Mouse (Mus musculus) heart, adult 9 months (tissue): Measurements from ENCODE around the gene Phip.

Source experiments
- DNase-seq, 2 experiments: peaks; one replicate each; pipeline ENCODE4 v3.0.0; 2022; ENCODE audit warnings: low spot score in 2 of 2

The Phip gene

GRCm38 (mm10) chr9:82975342-82976215, at the start of gene Phip:
Phip (minus strand) TSS chr9:82975516.
- DNase-seq = peak; percentile 93 to 94

DNA sequence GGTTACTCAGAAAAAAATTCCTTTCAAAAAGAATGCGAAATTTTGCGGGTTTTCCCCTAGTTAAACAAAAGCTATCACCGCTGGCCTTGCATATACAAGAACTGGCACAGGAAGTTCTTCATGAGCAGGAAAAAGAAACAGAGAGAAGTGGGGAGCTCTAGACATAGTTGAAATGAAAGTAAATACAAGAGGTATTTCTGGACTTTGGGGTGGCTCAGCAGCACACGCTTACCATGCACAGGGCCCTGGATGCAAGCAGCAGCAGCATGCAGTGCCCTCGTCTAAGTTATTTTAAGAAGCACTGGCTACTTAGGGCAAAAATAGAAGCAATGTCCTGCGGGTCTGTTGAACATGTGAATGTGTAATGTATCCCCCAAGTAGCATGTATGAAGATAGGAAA, 48.4 kb upstream of the Phip start:
- peak; percentile 14 to 26 for DNase-seq

DNA sequence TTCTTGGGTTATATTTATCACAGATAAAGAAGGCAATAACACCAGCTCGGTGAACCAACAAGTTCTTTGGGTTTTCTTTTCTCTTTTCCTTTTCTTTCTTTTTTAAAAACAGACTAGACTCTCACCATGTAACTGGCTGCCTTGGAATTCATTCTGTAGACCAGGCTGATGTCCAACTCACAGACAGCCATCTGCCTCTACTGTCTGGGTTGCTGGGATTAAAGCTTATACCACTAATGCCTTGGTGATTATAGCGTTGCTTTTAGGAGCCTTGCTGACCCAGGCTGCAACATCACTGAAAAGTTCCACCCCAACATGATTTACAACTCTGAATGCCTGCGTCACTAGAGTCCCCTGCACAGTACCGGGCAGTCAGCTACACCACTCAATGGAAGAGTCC, 39.2 kb upstream of the Phip start:
- no peak for DNase-seq

DNA sequence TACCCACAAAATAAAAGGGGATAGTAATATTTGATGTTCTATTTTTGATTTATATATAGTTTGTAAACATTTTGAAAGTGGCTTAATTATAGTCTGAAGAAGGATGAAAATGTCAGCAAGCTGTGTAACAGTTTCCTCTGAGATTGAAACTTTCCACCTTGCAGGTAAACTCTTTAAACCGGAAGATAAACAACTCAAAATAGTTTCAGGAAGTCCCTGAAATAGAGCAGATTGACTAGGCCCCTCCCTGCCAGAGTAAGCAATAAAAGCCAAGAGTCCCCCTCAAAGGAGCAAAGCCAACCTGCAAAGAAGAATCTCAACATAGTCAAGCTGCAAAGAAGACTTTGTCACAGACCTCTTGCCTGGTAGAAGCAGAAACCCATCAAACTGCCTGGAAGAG, 33.0 kb upstream of the Phip start:
- no peak for DNase-seq

DNA sequence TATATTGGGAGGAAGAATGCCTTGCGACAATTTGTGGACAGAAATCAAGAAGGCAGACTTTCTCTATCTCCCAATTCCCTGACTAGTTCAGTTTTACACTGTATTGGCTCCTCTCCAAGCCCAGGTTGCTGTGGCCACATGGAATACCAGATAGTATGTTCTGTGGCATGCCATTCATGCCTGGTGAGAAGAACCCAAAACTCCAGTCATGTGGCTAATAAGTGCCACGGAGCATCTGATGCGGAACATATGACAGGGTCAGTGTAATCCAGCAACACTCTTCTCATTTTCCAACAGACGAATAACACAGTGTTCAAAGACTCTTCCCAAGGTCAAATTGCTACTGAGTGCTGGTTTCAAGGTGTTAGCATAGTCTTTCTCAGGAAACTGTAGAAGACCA, 26.0 kb upstream of the Phip start:
- DNase-seq = no peak

GRCm38 (mm10) chr9:82997765-82998500, 22.6 kb upstream of the Phip start:
- no peak for DNase-seq

- DNase-seq = no peak
Measured at GRCm38 (mm10) chr9:82976936-82977335, 1.6 kb upstream of the Phip start.

DNA sequence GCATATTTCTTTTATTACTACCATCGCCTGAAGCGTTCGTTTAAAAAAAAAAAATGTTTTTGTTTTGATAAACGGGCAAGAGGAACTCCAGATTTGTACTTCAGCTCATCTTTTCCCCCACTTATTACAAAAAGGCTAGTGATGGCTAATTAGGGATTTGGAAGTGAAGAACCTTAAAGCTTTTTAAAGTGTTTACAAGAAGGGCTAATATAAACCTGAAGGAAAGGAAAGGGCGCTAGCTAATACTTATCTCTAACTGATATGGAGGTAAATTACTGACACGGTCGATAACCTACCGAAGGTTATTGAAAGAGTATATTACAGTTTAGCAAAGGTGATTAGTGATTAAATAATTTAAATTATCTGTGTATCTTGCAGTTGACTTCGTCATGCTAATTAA, 903 bp upstream of the Phip start:
- DNase-seq = no peak

GRCm38 (mm10) chr9:82974962-82975341, 364 bp downstream of the Phip start:
- no peak for DNase-seq

DNA sequence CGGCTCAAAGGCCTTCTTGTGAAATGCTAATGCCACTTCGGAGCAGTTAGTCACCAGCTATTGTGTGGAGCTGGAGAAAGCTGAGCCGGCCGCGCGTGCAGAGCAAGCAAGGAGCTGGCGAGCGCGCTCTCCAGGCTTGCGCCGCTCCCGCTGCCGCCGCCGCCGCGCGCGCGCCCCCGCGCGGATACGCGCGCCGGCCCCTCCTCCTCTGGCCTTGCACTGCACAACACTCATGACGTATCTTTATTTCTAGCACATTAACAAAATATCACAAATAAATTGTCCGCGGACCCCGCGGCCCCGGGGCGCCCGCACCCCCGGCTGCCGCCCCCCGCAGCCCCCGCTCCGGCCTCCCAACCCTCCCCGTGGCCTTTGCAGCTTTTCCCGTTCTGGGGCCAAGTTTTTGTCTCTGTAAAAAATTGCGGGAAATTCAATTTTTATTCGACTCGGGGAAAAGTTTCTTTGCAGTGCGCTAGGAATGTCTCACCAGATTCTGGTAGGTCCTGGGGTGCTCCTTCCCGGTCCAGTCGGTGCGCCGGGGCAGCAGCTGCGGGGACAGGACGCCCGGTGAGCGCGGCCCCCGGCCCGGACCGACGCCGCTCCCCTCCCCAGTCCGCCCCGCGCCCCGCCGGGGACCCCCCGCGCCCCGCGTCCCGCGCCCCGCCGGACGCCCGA, 992 bp downstream of the Phip start:
- peak; percentile 85 to 90 for DNase-seq

- peak in 1 of 2 experiments; percentile 28 for DNase-seq
Measured at GRCm38 (mm10) chr9:82973321-82973892, 1.9 kb downstream of the Phip start.

DNA sequence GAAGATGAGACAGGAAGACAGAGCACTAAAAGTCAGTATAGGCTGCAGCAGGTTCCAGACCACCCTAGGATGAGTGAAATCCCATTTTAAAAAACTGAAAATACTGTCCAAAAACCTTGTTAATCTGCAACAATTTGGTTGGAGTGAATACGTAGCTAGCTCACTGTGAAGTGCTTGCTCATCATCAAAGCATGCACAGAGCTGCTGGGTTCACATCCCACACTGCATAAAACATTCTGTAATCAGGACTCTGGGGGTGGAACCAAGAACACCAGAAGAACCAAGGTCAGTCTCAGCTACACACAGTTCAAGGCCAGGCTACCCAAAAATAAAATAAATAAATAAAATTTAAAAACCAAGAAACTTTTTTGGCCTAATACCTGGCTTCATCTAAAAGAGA, 3.9 kb downstream of the Phip start:
- DNase-seq = peak in 1 of 2 experiments; percentile 15

DNA sequence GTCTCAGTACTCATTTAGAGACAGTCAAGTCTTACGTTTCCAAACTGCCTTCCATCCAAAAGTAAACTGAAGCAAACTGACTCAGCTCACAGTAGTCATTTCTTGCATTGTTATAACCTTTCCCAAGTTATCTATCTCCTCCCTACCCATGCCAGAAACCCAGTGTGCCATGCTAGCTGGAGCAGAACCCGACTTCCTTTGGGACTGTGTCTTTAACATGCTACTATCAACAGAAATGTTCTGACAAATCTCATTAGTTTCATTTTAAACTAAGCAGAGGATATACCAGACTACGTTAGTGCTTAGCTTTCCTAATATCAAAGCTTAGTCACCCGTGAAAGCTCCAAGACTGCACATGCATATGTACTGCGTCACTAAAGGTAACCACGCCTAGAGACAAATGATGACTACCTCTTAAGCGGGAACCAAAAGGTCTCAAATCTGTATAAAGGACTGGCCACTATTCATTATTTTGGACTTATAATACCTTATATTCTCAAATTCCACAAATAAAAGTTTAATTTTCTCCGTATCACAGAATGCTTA, 8.2 kb downstream of the Phip start:
- DNase-seq = peak; percentile 43 to 57

DNA sequence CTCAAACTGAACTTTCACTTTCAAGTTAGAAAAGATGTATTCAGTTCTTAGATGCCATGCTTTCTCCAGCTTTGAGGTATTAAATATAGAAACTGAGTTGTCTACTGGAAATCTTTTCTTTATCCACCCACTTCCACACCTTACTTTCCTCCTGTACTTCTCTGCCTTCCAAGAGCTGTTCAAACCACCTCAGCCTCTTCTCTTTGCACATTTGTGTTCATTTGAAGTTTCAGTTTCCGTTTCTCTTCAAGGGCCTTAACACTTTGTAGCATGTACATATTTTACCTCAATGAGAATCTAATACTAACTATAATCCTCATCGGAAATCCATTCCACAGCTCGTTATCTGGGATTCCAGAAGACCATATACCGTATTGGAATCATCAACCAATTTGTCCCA, 11.3 kb downstream of the Phip start:
- DNase-seq = no peak

DNA sequence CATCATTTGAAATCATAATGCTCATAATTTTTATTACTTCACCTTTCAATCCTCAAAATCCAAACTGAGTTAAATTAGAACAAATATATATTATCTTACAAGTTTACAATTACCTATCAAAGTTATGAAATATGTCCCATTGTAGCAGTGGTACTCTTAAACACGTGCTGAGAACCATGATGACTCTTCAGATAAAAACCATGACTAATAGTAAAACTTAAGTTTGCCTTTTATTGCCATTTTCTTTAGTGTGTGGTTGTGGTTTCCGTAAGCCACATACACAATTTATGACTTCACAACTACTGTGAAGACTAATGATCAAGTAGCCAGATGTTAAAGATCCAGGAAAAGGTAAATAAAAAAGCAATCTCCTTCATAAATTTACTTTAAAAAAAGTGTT, 14.0 kb downstream of the Phip start:
- no peak for DNase-seq

DNA sequence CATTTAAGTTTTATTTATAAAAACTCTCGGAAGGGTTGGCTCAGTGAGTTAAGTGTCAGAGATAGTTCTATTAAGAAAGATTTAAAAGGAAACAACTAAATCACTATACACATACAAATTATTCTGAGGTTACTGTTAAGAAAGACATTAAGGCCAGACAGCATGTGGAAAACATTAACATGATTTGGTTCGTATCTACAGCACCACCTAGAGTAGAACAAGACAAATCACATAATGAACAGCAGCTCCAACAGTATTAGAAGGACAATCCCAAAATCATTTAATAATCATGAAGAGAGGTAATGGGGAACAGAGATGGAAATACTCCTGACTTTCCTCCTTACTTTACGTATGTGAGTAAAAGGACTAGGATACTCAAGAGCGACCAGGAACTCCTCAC, 20.0 kb downstream of the Phip start:
- DNase-seq = no peak

DNA sequence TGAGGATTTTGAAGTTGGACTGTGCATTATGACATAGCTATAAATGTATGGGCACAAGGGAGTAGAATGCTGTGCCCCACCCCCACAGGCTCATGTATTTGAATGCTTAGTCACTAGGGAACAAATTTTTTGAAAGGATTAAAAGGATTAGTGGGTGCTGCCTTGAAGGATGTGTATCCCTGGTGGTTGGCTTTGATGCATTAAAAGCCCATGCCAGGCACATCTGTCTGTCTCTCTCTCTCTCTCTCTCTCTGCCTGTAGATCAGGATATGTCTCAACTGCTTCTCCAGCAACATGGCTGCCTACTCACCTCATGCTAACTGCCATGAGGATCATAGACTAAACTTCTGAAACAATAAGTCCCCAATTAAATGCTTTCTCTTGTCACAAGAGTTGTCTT, 23.0 kb downstream of the Phip start:
- no peak for DNase-seq

DNA sequence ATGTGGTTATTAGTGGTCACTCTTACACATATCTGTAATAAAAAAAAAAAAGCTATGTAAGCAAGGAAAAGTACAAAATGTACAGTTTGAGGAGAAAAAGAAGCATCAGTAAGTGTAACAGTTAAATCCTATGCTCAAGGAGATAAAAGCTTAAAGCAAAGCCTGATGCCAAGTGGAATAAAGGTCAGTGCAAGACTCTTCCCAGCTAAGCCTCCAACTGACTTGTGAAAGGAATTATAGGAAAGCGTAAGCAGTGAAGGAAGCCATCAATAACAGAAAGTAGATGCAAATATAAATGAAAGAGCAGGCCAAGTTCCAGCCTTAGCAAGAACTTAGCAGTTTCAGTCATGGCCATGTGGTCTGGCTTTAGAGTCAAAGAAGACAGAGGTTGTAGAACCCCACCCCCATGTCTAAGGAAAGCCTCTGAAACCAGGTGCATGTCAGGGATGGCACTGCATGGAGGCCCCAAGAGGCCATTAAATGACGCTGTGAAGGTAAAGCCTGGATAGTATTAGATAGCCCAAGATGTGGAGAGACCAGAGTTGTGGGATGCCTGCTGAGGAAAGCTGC, 23.8 kb downstream of the Phip start:
- no peak for DNase-seq

GRCm38 (mm10) chr9:82907246-82907645, 68.1 kb downstream of the Phip start:
- DNase-seq = no peak

- DNase-seq = no peak
Measured at GRCm38 (mm10) chr9:82888645-82889044, 86.7 kb downstream of the Phip start.

DNA sequence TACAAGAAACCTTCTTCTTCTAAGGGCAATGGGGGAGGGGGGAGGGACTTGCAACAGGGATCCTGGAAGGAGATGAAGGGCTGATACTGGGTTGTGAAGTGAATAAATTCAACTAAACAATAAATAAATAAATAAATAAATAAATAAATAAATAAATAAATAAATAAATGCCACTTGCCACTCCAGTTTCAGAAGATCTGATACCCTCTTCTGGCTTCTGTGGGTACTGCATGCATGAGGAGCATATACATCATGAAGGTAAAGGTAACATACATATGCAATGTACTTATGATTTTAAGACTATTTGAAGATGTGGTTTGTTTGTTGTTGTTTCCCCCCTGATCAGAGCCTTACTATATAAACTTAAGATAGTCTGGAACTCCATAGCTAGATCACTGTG, 91.1 kb downstream of the Phip start:
- DNase-seq = no peak

- DNase-seq = no peak
Measured at GRCm38 (mm10) chr9:82877078-82877477, 98.2 kb downstream of the Phip start.
